Mouse (Mus musculus) heart, adult 2 months (tissue): ENCODE results near the gene Mlxip. TPM values are rescaled to one million over a fixed set of nuclear protein-coding genes. Genes with fewer than 3 reads are reported as not detected.

Experiments
- DNase-seq, 2 experiments: peaks; one replicate each; pipeline ENCODE4 v3.0.0; 2021
- H3K27ac ChIP-seq: fragments of 200-600 bp; 2 replicates; pipeline ENCODE4 v1.8.1; 2022
- H3K27me3 ChIP-seq: fragments of 200-500 bp; 2 replicates; pipeline ENCODE4 v1.6.1; 2012; ENCODE audit warnings: mild to moderate bottlenecking, low read length, inconsistent platforms, mixed read lengths; ENCODE audit not compliant: control insufficient read depth, insufficient read depth
- H3K36me3 ChIP-seq: fragments of 200-500 bp; 2 replicates; pipeline ENCODE4 v1.6.1; 2012; ENCODE audit warnings: low read length, inconsistent platforms; ENCODE audit not compliant: control insufficient read depth, insufficient read depth
- H3K4me1 ChIP-seq: fragments of 200-500 bp; 2 replicates; pipeline ENCODE4 v1.6.1; 2011; ENCODE audit warnings: low read length; ENCODE audit not compliant: control insufficient read depth, insufficient read depth
- H3K4me3 ChIP-seq: fragments of 200-600 bp; 2 replicates; pipeline ENCODE4 v1.8.1; 2022
- H3K79me2 ChIP-seq: fragments of 200-500 bp; replicated peaks from 2 replicates; pipeline ENCODE4 v1.6.1; 2012; ENCODE audit warnings: mild to moderate bottlenecking, inconsistent platforms, low read length, moderate library complexity, mixed read lengths; ENCODE audit not compliant: control insufficient read depth, insufficient read depth
- H3K9ac ChIP-seq: fragments of 200-500 bp; 2 replicates; pipeline ENCODE4 v1.6.1; 2012; ENCODE audit warnings: low read depth, mild to moderate bottlenecking, control low read depth, inconsistent platforms, low read length, mixed read lengths
- CTCF ChIP-seq: fragments of 200-600 bp; IDR thresholded peaks from 2 replicates; pipeline ENCODE4 v1.8.1; 2022; ENCODE audit warnings: antibody characterized with exemption, mild to moderate bottlenecking, moderate library complexity
- EP300 ChIP-seq: fragments of 200-500 bp; IDR thresholded peaks from 2 replicates; pipeline ENCODE4 v1.6.1; 2011; ENCODE audit warnings: low read depth, low read length, control low read depth; ENCODE audit not compliant: insufficient read depth
- POLR2A ChIP-seq: fragments of 200-500 bp; IDR thresholded peaks from 2 replicates; pipeline ENCODE4 v1.6.1; 2011; ENCODE audit warnings: mild to moderate bottlenecking, low read depth, low read length, control low read depth; ENCODE audit not compliant: insufficient read depth
- WGBS: fragments of 180-500 bp; shearing (Covaris S2); methylation state at CpG from one replicate; pipeline ENCODE4 v1.1.7; 2018; 5-methylcytosine and 5-hydroxymethylcytosine counted together
- intact Hi-C: fragments of 180-260 bp; cut with DNase I; formaldehyde crosslinking; loops from one replicate; pipeline ENCODE4 v1.15.1; 2025
- polyA plus RNA-seq: library from polyadenylated mRNA; depleted of rRNA; stranded (reverse); fragments of >200 nt; gene quantifications from 2 replicates; pipeline ENCODE4 v1.2.3, GENCODE M21; 2012
- total RNA-seq, 2 experiments: library from RNA; stranded (reverse); gene quantifications; 2 replicates each; pipeline ENCODE4 v1.2.3; 2021

Mlxip gene
- total and polyA plus RNA-seq, 3 experiments = 27.8 to 34.3 (median 27.9) TPM

- H3K36me3 ChIP-seq = peaks cover 16% of the 10 kb centered on the region
- no peaks in the 10 kb centered on the region for H3K79me2 ChIP-seq
- H3K4me1 ChIP-seq = peaks cover 30% of the 10 kb centered on the region
- H3K27me3 ChIP-seq = no peaks in the 10 kb centered on the region
- peak overlapping the region; percentile 26; the same call in 1 of the 2 replicates for H3K9ac ChIP-seq
- 37% methylated on average over 13 of the region's 13 CpGs for WGBS
- intact Hi-C loops = loop anchor here (1.0 kb wide), 1 partner anchor 55 kb away; no protein-coding TSS in a partner anchor
- peak overlapping the region; percentile 52 for H3K27ac ChIP-seq
- TF ChIP-seq CTCF (no peak), EP300 (0 out of 2 replicates have a peak, but pooled peaks have one; percentile 7)
- no peak overlapping the region for H3K4me3 ChIP-seq
- DNase-seq = peak; percentile 79 to 82
Measured at GRCm38 (mm10) chr5:123431524-123432304, 37.1 kb downstream of the Mlxip start.

GRCm38 (mm10) chr5:123432305-123432874 lies 37.8 kb downstream of the Mlxip start:
- H3K27ac ChIP-seq = peak overlapping the region; percentile 52
- H3K4me1 ChIP-seq = peaks cover 30% of the 10 kb centered on the region
- no peak overlapping the region; the same call in 1 of the 2 replicates for H3K9ac ChIP-seq
- no peaks in the 10 kb centered on the region for H3K79me2 ChIP-seq
- intact Hi-C loops = loop anchor here (1.0 kb wide), 1 partner anchor 56 kb away; no protein-coding TSS in a partner anchor
- no peak overlapping the region for H3K4me3 ChIP-seq
- H3K27me3 ChIP-seq = no peaks in the 10 kb centered on the region
- no peak for DNase-seq
- H3K36me3 ChIP-seq = peaks cover 16% of the 10 kb centered on the region
- WGBS = 42% methylated on average over 3 of the region's 3 CpGs
- TF ChIP-seq CTCF = no peak
- no peak for TF ChIP-seq POLR2A
- no peak for TF ChIP-seq EP300

GRCm38 (mm10) chr5:123436071-123436779 lies 41.6 kb downstream of the Mlxip start:
- Histone ChIP-seq H3K9ac (no peak overlapping the region; the same call in 1 of the 2 replicates), H3K79me2 (peaks cover 2% of the 10 kb centered on the region; the same call in 1 of the 2 replicates), H3K36me3 (peaks cover 16% of the 10 kb centered on the region), H3K4me3 (no peak overlapping the region), H3K4me1 (peaks cover 29% of the 10 kb centered on the region), H3K27ac (peak overlapping the region; percentile 72), H3K27me3 (no peaks in the 10 kb centered on the region)
- intact Hi-C loops = loop anchor here (1.0 to 5.0 kb wide), 4 partner anchors 42 to 184 kb away; partner anchors contain the start of genes Mlxip and Wdr66
- 31% methylated on average over 8 of the region's 8 CpGs for WGBS
- TF ChIP-seq EP300 = no peak
- peak; percentile 60 for TF ChIP-seq CTCF
- TF ChIP-seq POLR2A = no peak
- DNase-seq = peak in 1 of 2 experiments; percentile 35

GRCm38 (mm10) chr5:123436780-123437175 lies 42.2 kb downstream of the Mlxip start:
- TF ChIP-seq CTCF (peak; percentile 91), EP300 (no peak)
- peak overlapping the region; percentile 72; the same call in 1 of the 2 replicates for H3K27ac ChIP-seq
- peaks cover 14% of the 10 kb centered on the region for H3K36me3 ChIP-seq
- 22% methylated on average over 4 of the region's 4 CpGs for WGBS
- H3K4me3 ChIP-seq = no peak overlapping the region
- H3K79me2 ChIP-seq = peaks cover 2% of the 10 kb centered on the region; the same call in 1 of the 2 replicates
- intact Hi-C loops = loop anchor here (1.0 to 5.0 kb wide), 5 partner anchors 42 to 184 kb away; partner anchors contain the start of genes Mlxip and Wdr66
- H3K27me3 ChIP-seq = no peaks in the 10 kb centered on the region
- peaks cover 24% of the 10 kb centered on the region for H3K4me1 ChIP-seq
- DNase-seq = peak; percentile 47 to 48
- no peak overlapping the region for H3K9ac ChIP-seq

- no peak for TF ChIP-seq CTCF
- TF ChIP-seq POLR2A = no peak
- TF ChIP-seq EP300 = no peak
- Histone ChIP-seq H3K9ac (no peak overlapping the region), H3K27ac (no peak overlapping the region; the same call in 1 of the 2 replicates), H3K4me1 (peaks cover 15% of the 10 kb centered on the region), H3K27me3 (no peaks in the 10 kb centered on the region), H3K79me2 (peaks cover 2% of the 10 kb centered on the region; the same call in 1 of the 2 replicates), H3K4me3 (no peak overlapping the region), H3K36me3 (peaks cover 5% of the 10 kb centered on the region)
- WGBS = 75% methylated on average over 3 of the region's 3 CpGs
- DNase-seq = no peak
- intact Hi-C loops = loop anchor here (5.0 kb wide), 2 partner anchors 151 to 186 kb away; partner anchors contain the start of gene Wdr66
Measured at GRCm38 (mm10) chr5:123438381-123438780, 43.8 kb downstream of the Mlxip start.
